Mouse (Mus musculus): ENCODE measurements around the gene Gpbp1.

DNA sequence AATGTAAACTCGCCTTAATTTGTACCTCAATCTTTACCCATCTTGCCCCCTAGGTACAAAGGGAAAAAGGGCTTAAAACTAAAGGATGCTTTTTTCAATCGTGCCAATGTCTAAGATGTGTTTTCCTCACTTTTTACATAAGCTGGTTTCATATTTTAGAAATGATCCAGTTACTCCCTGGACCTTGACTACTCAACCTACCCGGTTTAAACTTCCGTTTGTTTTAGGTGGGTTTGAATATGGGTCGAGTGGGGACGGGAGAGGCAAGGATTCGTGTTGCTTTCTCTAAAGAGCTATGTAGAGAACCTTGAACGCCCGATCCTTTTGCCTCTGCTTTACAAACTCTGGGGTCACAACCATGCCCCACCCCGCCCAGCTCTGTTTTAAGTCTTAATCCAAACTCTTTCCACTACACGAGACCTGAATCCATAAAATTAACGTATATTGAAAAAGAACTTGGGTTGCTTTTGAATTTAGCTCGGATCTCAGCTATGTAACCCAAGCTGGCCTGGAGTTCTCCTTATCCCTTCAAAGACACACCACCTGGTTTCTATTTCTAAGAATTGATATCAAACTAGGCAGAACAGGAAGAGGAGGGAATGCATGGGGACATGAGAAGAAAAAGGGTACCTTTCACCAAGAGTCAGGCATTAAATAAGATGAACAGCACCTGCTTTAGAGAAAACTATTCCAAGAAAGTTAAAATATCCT lies 1.3 kb upstream of the Gpbp1 start:
- no peak for TF ChIP-seq CTCF (IDR thresholded peaks at IDR 0.05)
- TF ChIP-seq POLR2A (IDR thresholded peaks at IDR 0.05; ENCODE audit: insufficient read depth, low read depth, low read length): no peak

Measured in heart, adult 2 months (tissue).